Mouse (Mus musculus) brain, embryonic 14.5 days (tissue): Measurements from ENCODE around the gene Spef2. TPM values are rescaled to one million over a fixed set of nuclear protein-coding genes. Genes with fewer than 3 reads are reported as not detected.
"Not testable (repeated sequence)": the region's sequence is repeated elsewhere in the genome, so short reads cannot be mapped to it uniquely, and the experiment has no call there.

ENCODE experiments used
- DNase-seq: peaks from one replicate; pipeline ENCODE4 v3.0.0-alpha.2; 2011; ENCODE audit warnings: low read depth
- CTCF ChIP-seq: fragments of 200-500 bp; IDR thresholded peaks from 2 replicates; pipeline ENCODE4 v1.5.1; 2012; ENCODE audit warnings: inconsistent platforms, mild to moderate bottlenecking, moderate library complexity, borderline replicate concordance; ENCODE audit not compliant: insufficient read depth, insufficient read length; ENCODE audit errors: extremely low read depth
- POLR2A ChIP-seq: fragments of 200-500 bp; IDR thresholded peaks from 2 replicates; pipeline ENCODE4 v1.6.1; 2012; ENCODE audit warnings: mild to moderate bottlenecking, inconsistent platforms, borderline replicate concordance; ENCODE audit not compliant: poor library complexity, insufficient read depth, insufficient read length, severe bottlenecking; ENCODE audit errors: extremely low read depth
- polyA plus RNA-seq: library from polyadenylated mRNA; depleted of rRNA; stranded (reverse); fragments of >200 nt; gene quantifications from 2 replicates; pipeline ENCODE4 v1.2.3, GENCODE M21; 2012

Gene Spef2
- polyA plus RNA-seq, 1 experiment: 1.2 TPM

GRCm38 (mm10) chr15:9713707-9714106, 35.0 kb downstream of the Spef2 start:
- no peak for DNase-seq
- TF ChIP-seq POLR2A (no peak), CTCF (no peak)

GRCm38 (mm10) chr15:9710330-9710729, 38.3 kb downstream of the Spef2 start:
- no peak for TF ChIP-seq CTCF
- no peak for TF ChIP-seq POLR2A
- no peak for DNase-seq

- TF ChIP-seq POLR2A (no peak), CTCF (no peak)
- no peak for DNase-seq
These were observed 42.7 kb downstream of the Spef2 start for GRCm38 (mm10) chr15:9705830-9706450.

GRCm38 (mm10) chr15:9701845-9702244, 46.8 kb downstream of the Spef2 start:
- TF ChIP-seq POLR2A: no peak
- no peak for TF ChIP-seq CTCF
- no peak for DNase-seq

GRCm38 (mm10) chr15:9691721-9692120, 56.9 kb downstream of the Spef2 start:
- DNase-seq: no peak
- TF ChIP-seq POLR2A: no peak
- no peak for TF ChIP-seq CTCF

GRCm38 (mm10) chr15:9690845-9691244, 57.8 kb downstream of the Spef2 start:
- no peak for DNase-seq
- no peak for TF ChIP-seq POLR2A
- no peak for TF ChIP-seq CTCF

GRCm38 (mm10) chr15:9690436-9690835, 58.2 kb downstream of the Spef2 start:
- no peak for TF ChIP-seq POLR2A
- TF ChIP-seq CTCF: no peak
- DNase-seq: no peak

- no peak for DNase-seq
- no peak for TF ChIP-seq POLR2A
These were observed 65.2 kb downstream of the Spef2 start for GRCm38 (mm10) chr15:9683485-9683884.

- peak; percentile 8 for DNase-seq
- no peak for TF ChIP-seq CTCF
- TF ChIP-seq POLR2A: no peak
These were observed 71.2 kb downstream of the Spef2 start for GRCm38 (mm10) chr15:9677343-9678036.

GRCm38 (mm10) chr15:9668575-9668974, 80.1 kb downstream of the Spef2 start:
- no peak for DNase-seq
- TF ChIP-seq POLR2A (no peak), CTCF (no peak)

- DNase-seq: not testable (repeated sequence)
These were observed 83.7 kb downstream of the Spef2 start for GRCm38 (mm10) chr15:9664948-9665347.

GRCm38 (mm10) chr15:9661215-9661614, 87.5 kb downstream of the Spef2 start:
- DNase-seq: no peak
- no peak for TF ChIP-seq CTCF
- no peak for TF ChIP-seq POLR2A
